Mouse (Mus musculus): ENCODE results near the gene Ube2v1. TPM values are rescaled to one million over a fixed set of nuclear protein-coding genes. Genes with fewer than 3 reads are reported as not detected.
"Not testable (repeated sequence)": the region's sequence is repeated elsewhere in the genome, so short reads cannot be mapped to it uniquely, and the experiment has no call there.

Gene Ube2v1
- polyA plus RNA-seq, 1 experiment from 2014 or later, result 281 TPM

DNA sequence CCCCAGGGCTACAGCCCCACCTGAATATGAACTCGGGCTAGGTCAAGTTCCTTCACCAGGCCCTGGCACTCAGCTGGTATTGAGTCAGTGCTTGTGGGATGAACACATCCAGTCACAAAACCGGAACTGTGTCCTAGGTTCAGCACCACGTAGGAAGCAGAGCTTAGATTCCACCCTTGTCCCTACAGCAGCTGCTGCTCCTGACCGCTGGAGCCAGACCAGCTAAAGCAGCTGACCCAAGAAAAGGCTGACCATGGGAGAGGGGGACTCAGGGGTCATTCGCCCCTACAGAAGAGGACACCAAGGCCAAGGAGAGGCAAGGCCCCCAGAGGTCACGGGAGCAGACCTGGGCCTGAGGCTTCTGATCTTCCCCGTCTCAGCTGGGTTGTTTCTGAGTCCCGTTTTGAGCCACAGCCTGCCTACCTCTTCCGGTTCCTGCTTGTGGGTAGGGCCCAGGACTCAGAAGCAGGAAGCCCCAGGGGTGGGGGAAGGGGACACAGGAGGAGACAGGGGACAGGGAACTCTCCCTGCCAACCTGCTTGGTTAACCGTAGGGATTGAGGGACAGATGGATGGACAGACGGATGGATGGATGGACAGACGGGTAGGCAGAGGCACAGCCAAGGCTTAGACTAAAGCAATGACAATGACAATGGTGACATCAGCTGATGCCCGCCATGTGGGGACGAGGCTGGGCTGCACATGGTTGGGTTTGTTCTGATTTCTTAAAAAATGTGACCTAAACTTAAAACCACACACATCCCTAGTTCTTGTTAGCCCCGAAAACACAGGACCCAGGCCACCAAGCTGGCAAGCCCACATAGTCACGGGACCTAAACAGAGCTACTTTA is 25.0 kb upstream of the Ube2v1 start:
- no peak overlapping the region for H3K9ac ChIP-seq (replicated peaks; ENCODE audit: low read depth, low read length)
- H3K4me3 ChIP-seq (replicated peaks; ENCODE audit: low read length), result no peak overlapping the region

GRCm38 (mm10) chr2:167654911-167655600 is 23.2 kb upstream of the Ube2v1 start:
- ATAC-seq, result no peak
- peaks cover 12% of the 10 kb centered on the region for H3K4me1 ChIP-seq (replicated peaks; ENCODE audit: control insufficient read depth, insufficient read depth, low read length)
- H3K9ac ChIP-seq (replicated peaks; ENCODE audit: low read depth, low read length), result no peak overlapping the region
- H3K9me3 ChIP-seq (ENCODE audit: control insufficient read depth, low read length), result no peaks in the 10 kb centered on the region
- 84% methylated on average over 10 of the region's 10 CpGs for WGBS
- no peaks in the 10 kb centered on the region; the same call in 1 of the 2 replicates for H3K36me3 ChIP-seq (ENCODE audit: control insufficient read depth, insufficient read depth)
- H3K4me3 ChIP-seq (replicated peaks; ENCODE audit: low read length), result no peak overlapping the region
- no peak overlapping the region for H3K4me2 ChIP-seq (ENCODE audit: low read length)
- H3K27ac ChIP-seq (ENCODE audit: low read length), result no peak overlapping the region
- no peaks in the 10 kb centered on the region for H3K27me3 ChIP-seq (replicated peaks; ENCODE audit: control insufficient read depth, insufficient read depth, low read length)

More for the DNA sequence above, 25.0 kb upstream of the Ube2v1 start:
- H3K27ac ChIP-seq (ENCODE audit: low read length), result no peak overlapping the region
- WGBS, result 89% methylated on average over 16 of the region's 16 CpGs
- no peaks in the 10 kb centered on the region; the same call in 1 of the 2 replicates for H3K36me3 ChIP-seq (ENCODE audit: control insufficient read depth, insufficient read depth)
- H3K27me3 ChIP-seq (replicated peaks; ENCODE audit: control insufficient read depth, insufficient read depth, low read length), result no peaks in the 10 kb centered on the region
- ATAC-seq, result no peak
- H3K4me2 ChIP-seq (ENCODE audit: low read length), result no peak overlapping the region
- peaks cover 24% of the 10 kb centered on the region for H3K4me1 ChIP-seq (replicated peaks; ENCODE audit: control insufficient read depth, insufficient read depth, low read length)
- H3K9me3 ChIP-seq (ENCODE audit: control insufficient read depth, low read length), result no peaks in the 10 kb centered on the region

- H3K27me3 ChIP-seq (replicated peaks; ENCODE audit: control insufficient read depth, insufficient read depth, low read length), result no peaks in the 10 kb centered on the region
- no peaks in the 10 kb centered on the region; the same call in 1 of the 2 replicates for H3K36me3 ChIP-seq (ENCODE audit: control insufficient read depth, insufficient read depth)
- H3K4me1 ChIP-seq (replicated peaks; ENCODE audit: control insufficient read depth, insufficient read depth, low read length), result no peaks in the 10 kb centered on the region
- 71% methylated on average over 7 of the region's 7 CpGs for WGBS
- H3K27ac ChIP-seq (ENCODE audit: low read length), result no peak overlapping the region
- no peak overlapping the region for H3K4me2 ChIP-seq (ENCODE audit: low read length)
- ATAC-seq, result no peak
- no peaks in the 10 kb centered on the region for H3K9me3 ChIP-seq (ENCODE audit: control insufficient read depth, low read length)
- no peak overlapping the region for H3K9ac ChIP-seq (replicated peaks; ENCODE audit: low read depth, low read length)
- H3K4me3 ChIP-seq (replicated peaks; ENCODE audit: low read length), result no peak overlapping the region
Measured at GRCm38 (mm10) chr2:167652694-167653093, 20.8 kb upstream of the Ube2v1 start.

- H3K27ac ChIP-seq (ENCODE audit: low read length), result no peak overlapping the region
- ATAC-seq, result no peak
- no peaks in the 10 kb centered on the region; the same call in 1 of the 2 replicates for H3K36me3 ChIP-seq (ENCODE audit: control insufficient read depth, insufficient read depth)
- no peaks in the 10 kb centered on the region for H3K27me3 ChIP-seq (replicated peaks; ENCODE audit: control insufficient read depth, insufficient read depth, low read length)
- no peak overlapping the region for H3K4me2 ChIP-seq (ENCODE audit: low read length)
- H3K4me1 ChIP-seq (replicated peaks; ENCODE audit: control insufficient read depth, insufficient read depth, low read length), result no peaks in the 10 kb centered on the region
- no peaks in the 10 kb centered on the region for H3K9me3 ChIP-seq (ENCODE audit: control insufficient read depth, low read length)
- WGBS, result 85% methylated on average over 9 of the region's 9 CpGs
- H3K9ac ChIP-seq (replicated peaks; ENCODE audit: low read depth, low read length), result no peak overlapping the region
- no peak overlapping the region for H3K4me3 ChIP-seq (replicated peaks; ENCODE audit: low read length)
Measured at GRCm38 (mm10) chr2:167651622-167652021, 19.7 kb upstream of the Ube2v1 start.

DNA sequence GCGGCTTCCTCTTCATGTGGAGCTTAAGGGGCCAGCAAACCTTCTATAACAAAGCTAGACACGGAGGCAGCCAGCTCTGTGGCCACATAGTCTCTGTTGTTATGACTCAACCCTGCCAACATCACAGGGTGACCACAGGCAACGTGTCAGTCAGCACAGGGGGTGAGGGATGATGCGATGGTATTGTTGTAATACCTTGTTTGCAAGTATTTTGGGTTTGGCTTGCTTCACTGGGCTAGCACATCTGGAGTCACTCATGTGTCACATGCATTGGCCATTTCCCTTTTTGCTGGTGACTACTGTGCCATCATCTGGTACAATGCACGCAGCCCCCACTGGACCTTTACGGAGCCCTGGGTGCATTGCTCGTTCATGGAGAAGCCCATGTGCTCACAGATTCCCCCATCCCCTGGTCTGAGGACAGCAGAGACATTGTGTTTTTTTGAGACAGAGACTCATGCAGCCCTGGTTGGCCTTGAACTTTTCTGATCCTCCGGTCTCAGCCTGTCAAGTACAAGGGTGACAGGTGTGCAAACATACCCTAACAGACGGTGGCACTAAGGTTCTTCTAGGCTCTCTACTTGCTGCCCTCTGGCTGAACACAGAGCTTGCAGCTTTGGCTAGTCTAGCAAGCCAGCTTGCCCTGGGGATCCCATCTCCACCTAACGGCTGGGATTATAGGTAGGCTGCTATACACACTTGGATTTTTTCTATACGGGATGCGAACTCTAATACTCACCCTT is 17.6 kb upstream of the Ube2v1 start:
- Histone ChIP-seq H3K36me3 (ENCODE audit: control insufficient read depth, insufficient read depth) (no peaks in the 10 kb centered on the region; the same call in 1 of the 2 replicates), H3K27me3 (replicated peaks; ENCODE audit: control insufficient read depth, insufficient read depth, low read length) (no peaks in the 10 kb centered on the region), H3K4me3 (replicated peaks; ENCODE audit: low read length) (no peak overlapping the region), H3K4me1 (replicated peaks; ENCODE audit: control insufficient read depth, insufficient read depth, low read length) (no peaks in the 10 kb centered on the region), H3K9ac (replicated peaks; ENCODE audit: low read depth, low read length) (no peak overlapping the region), H3K4me2 (ENCODE audit: low read length) (no peak overlapping the region), H3K27ac (ENCODE audit: low read length) (no peak overlapping the region), H3K9me3 (ENCODE audit: control insufficient read depth, low read length) (no peaks in the 10 kb centered on the region)
- 92% methylated on average over 12 of the region's 12 CpGs for WGBS
- no peak for ATAC-seq

- no peak overlapping the region for H3K27ac ChIP-seq (ENCODE audit: low read length)
- H3K9me3 ChIP-seq (ENCODE audit: control insufficient read depth, low read length), result no peaks in the 10 kb centered on the region
- H3K9ac ChIP-seq (replicated peaks; ENCODE audit: low read depth, low read length), result no peak overlapping the region
Measured at GRCm38 (mm10) chr2:167646411-167646810, 14.5 kb upstream of the Ube2v1 start.

GRCm38 (mm10) chr2:167643356-167644052 is 11.6 kb upstream of the Ube2v1 start:
- H3K4me1 ChIP-seq (replicated peaks; ENCODE audit: control insufficient read depth, insufficient read depth, low read length); ATAC-seq; H3K4me2 ChIP-seq (ENCODE audit: low read length); H3K27me3 ChIP-seq (replicated peaks; ENCODE audit: control insufficient read depth, insufficient read depth, low read length); H3K9ac ChIP-seq (replicated peaks; ENCODE audit: low read depth, low read length); H3K36me3 ChIP-seq (ENCODE audit: control insufficient read depth, insufficient read depth); H3K4me3 ChIP-seq (replicated peaks; ENCODE audit: low read length); H3K27ac ChIP-seq (ENCODE audit: low read length); H3K9me3 ChIP-seq (ENCODE audit: control insufficient read depth, low read length): not testable (repeated sequence)
- WGBS, result 85% methylated on average over 13 of the region's 13 CpGs

More at GRCm38 (mm10) chr2:167646411-167646810, 14.5 kb upstream of the Ube2v1 start:
- no peak for ATAC-seq
- Histone ChIP-seq H3K4me2 (ENCODE audit: low read length) (no peak overlapping the region), H3K27me3 (replicated peaks; ENCODE audit: control insufficient read depth, insufficient read depth, low read length) (no peaks in the 10 kb centered on the region), H3K4me3 (replicated peaks; ENCODE audit: low read length) (no peak overlapping the region), H3K4me1 (replicated peaks; ENCODE audit: control insufficient read depth, insufficient read depth, low read length) (no peaks in the 10 kb centered on the region), H3K36me3 (ENCODE audit: control insufficient read depth, insufficient read depth) (no peaks in the 10 kb centered on the region)
- 79% methylated on average over 4 of the region's 4 CpGs for WGBS

DNA sequence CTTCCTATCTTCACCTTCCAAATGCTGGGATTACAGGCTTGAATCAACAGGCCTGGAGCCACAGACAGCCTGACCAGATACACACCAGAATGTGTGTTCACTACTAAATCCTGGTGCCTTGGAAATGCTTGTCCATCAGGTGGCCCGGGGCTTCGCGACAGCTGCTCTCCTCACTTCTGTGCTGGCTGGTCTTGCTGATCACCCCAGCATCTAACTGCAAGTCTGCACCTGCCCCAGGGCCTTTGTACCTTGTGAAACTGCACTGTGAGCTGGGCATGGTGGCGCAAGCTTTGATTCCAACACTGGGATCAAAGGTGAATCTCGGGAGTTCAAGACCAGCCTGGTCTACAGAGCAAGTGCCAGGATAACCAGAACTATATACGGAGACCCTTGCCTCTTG is 10.3 kb upstream of the Ube2v1 start:
- H3K4me2 ChIP-seq (ENCODE audit: low read length), result no peak overlapping the region
- no peaks in the 10 kb centered on the region for H3K9me3 ChIP-seq (ENCODE audit: control insufficient read depth, low read length)
- H3K36me3 ChIP-seq (ENCODE audit: control insufficient read depth, insufficient read depth), result no peaks in the 10 kb centered on the region
- no peaks in the 10 kb centered on the region for H3K4me1 ChIP-seq (replicated peaks; ENCODE audit: control insufficient read depth, insufficient read depth, low read length)
- ATAC-seq, result no peak
- WGBS, result 90% methylated on average over 6 of the region's 6 CpGs
- H3K9ac ChIP-seq (replicated peaks; ENCODE audit: low read depth, low read length), result no peak overlapping the region
- H3K27me3 ChIP-seq (replicated peaks; ENCODE audit: control insufficient read depth, insufficient read depth, low read length), result no peaks in the 10 kb centered on the region
- H3K27ac ChIP-seq (ENCODE audit: low read length), result no peak overlapping the region
- H3K4me3 ChIP-seq (replicated peaks; ENCODE audit: low read length), result no peak overlapping the region
